Mouse (Mus musculus) brain, embryonic 14.5 days (tissue): Measurements from ENCODE around the gene Apom. TPM values are rescaled to one million over a fixed set of nuclear protein-coding genes. Genes with fewer than 3 reads are reported as not detected.
A peak's percentile ranks its signal among the peaks of the same experiment; 100 is the strongest.

Source experiments
- DNase-seq: peaks from one replicate; pipeline ENCODE4 v3.0.0-alpha.2; 2011; ENCODE audit warnings: low read depth
- CTCF ChIP-seq: fragments of 200-500 bp; IDR thresholded peaks from 2 replicates; pipeline ENCODE4 v1.5.1; 2012; ENCODE audit warnings: inconsistent platforms, mild to moderate bottlenecking, moderate library complexity, borderline replicate concordance; ENCODE audit not compliant: insufficient read depth, insufficient read length; ENCODE audit errors: extremely low read depth
- POLR2A ChIP-seq: fragments of 200-500 bp; IDR thresholded peaks from 2 replicates; pipeline ENCODE4 v1.6.1; 2012; ENCODE audit warnings: mild to moderate bottlenecking, inconsistent platforms, borderline replicate concordance; ENCODE audit not compliant: poor library complexity, insufficient read depth, insufficient read length, severe bottlenecking; ENCODE audit errors: extremely low read depth
- polyA plus RNA-seq: library from polyadenylated mRNA; depleted of rRNA; stranded (reverse); fragments of >200 nt; gene quantifications from 2 replicates; pipeline ENCODE4 v1.2.3, GENCODE M21; 2012

The Apom gene
- polyA plus RNA-seq, 1 experiment = 0.93 TPM

GRCm38 (mm10) chr17:35157661-35158175, 25.9 kb upstream of the Apom start:
- TF ChIP-seq CTCF (no peak), POLR2A (no peak)
- no peak for DNase-seq

GRCm38 (mm10) chr17:35157254-35157653, 25.4 kb upstream of the Apom start:
- no peak for TF ChIP-seq CTCF
- TF ChIP-seq POLR2A = no peak
- DNase-seq = no peak

GRCm38 (mm10) chr17:35156461-35157200, 24.8 kb upstream of the Apom start:
- TF ChIP-seq CTCF (no peak), POLR2A (no peak)
- no peak for DNase-seq

GRCm38 (mm10) chr17:35155451-35155850, 23.6 kb upstream of the Apom start:
- DNase-seq = no peak
- TF ChIP-seq CTCF (no peak), POLR2A (no peak)

- TF ChIP-seq CTCF (no peak), POLR2A (no peak)
Measured at GRCm38 (mm10) chr17:35154616-35155015, 22.8 kb upstream of the Apom start.

GRCm38 (mm10) chr17:35153931-35154330, 22.1 kb upstream of the Apom start:
- no peak for DNase-seq
- TF ChIP-seq POLR2A = no peak
- TF ChIP-seq CTCF = no peak

More at GRCm38 (mm10) chr17:35154616-35155015, 22.8 kb upstream of the Apom start:
- DNase-seq = no peak

GRCm38 (mm10) chr17:35153077-35153476, 21.2 kb upstream of the Apom start:
- TF ChIP-seq POLR2A = no peak
- DNase-seq = no peak

GRCm38 (mm10) chr17:35152121-35152520, 20.3 kb upstream of the Apom start:
- no peak for TF ChIP-seq CTCF
- TF ChIP-seq POLR2A = no peak
- no peak for DNase-seq

- DNase-seq = peak; percentile 20
- TF ChIP-seq POLR2A (no peak), CTCF (no peak)
Measured at GRCm38 (mm10) chr17:35147922-35148639, 16.2 kb upstream of the Apom start.

GRCm38 (mm10) chr17:35147348-35147747, 15.5 kb upstream of the Apom start:
- DNase-seq = peak; percentile 19
- TF ChIP-seq CTCF = no peak

- DNase-seq = no peak
Measured at GRCm38 (mm10) chr17:35146139-35146538, 14.3 kb upstream of the Apom start.

GRCm38 (mm10) chr17:35141971-35142370, 10.1 kb upstream of the Apom start:
- DNase-seq = no peak
- no peak for TF ChIP-seq POLR2A
- TF ChIP-seq CTCF = no peak

More at GRCm38 (mm10) chr17:35146139-35146538, 14.3 kb upstream of the Apom start:
- no peak for TF ChIP-seq POLR2A
- TF ChIP-seq CTCF = no peak

GRCm38 (mm10) chr17:35140490-35140996, 8.7 kb upstream of the Apom start:
- no peak for DNase-seq
- TF ChIP-seq POLR2A = no peak
